Mouse (Mus musculus) ES-Bruce4 (cell line): ENCODE measurements around the gene Tjp2.

Experiments
- CTCF ChIP-seq: IDR thresholded peaks from one replicate; pipeline ENCODE4 v1.8.1; 2011; ENCODE audit warnings: low read depth, low read length
- POLR2A ChIP-seq: IDR thresholded peaks from one replicate; pipeline ENCODE4 v1.8.1; 2011; ENCODE audit warnings: low read length; ENCODE audit not compliant: insufficient read depth

GRCm38 (mm10) chr19:24098691-24099090, 126.1 kb downstream of the Tjp2 start:
- TF ChIP-seq CTCF (no peak), POLR2A (no peak)
